Mouse (Mus musculus): ENCODE results near the gene Trpm2.

DNA sequence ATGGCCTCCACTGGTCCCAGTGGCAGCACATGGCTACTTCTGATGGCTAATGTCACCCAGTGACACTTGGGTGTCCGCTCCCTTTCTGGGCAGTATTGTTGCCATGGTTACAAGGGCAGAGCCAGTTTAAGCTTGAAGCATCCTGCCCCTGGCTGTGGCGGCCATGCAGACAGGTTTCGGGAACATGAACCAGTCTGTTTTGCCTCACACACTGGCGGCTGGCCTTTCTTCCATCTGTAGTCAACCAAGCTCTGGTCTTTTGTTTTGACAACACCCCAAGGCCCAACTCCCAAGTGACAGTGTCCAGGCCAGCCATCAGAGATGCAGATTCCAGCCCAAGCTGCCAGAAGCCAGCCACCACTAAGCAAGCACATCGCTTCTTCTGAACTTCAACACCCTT, 74.8 kb downstream of the Trpm2 start:
- TF ChIP-seq CTCF (conservative IDR thresholded peaks at IDR 0.05; ENCODE audit: insufficient read depth, insufficient read length, low read depth, low read length) (no peak), POLR2A (IDR thresholded peaks at IDR 0.05; ENCODE audit: low read depth, low read length) (no peak)
